Comparison of ENCODE assay signal across 11 mouse cellular contexts in the genomic region with DNA sequence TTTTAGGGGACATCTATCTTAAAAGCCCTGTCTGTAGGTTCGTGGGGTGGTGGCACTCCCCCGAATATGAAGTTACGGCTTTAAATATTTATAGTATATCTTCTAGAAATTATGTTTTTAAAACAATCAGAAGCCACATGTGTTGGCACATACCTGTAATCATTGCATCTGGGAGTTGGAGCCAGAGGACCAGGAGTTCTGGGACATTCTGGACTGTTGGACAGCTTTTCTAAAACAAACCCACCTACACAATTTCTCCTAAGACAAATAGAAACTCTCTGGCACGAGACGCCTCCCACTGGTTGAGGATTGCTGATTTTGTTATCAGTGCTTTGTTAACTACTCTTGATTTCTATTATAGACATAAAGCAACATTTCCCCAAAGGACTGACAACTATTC.
"Had no signal": no experiment of that assay in that cellular context is flagged by ENCODE, and none has a peak within 500 bp of the region (broad histone marks: within the 10 kb centered on the region; RNA-seq: fewer than 3 reads in every experiment).

No protein-coding gene starts in this region.

- DNase-seq: kidney, adult 11 months; layer of hippocampus, adult 9-11 months; liver, embryonic 13.5 days had no signal

- H3K27ac ChIP-seq: gastrocnemius, adult 2 months; kidney, postnatal 0 days; liver, embryonic 13.5 days had no signal

- H3K9me3 ChIP-seq: heart, embryonic 10.5 days; heart, embryonic 12.5 days; hindbrain, embryonic 12.5 days; kidney, embryonic 15.5 days; limb, embryonic 10.5 days; limb, embryonic 12.5 days; liver, embryonic 13.5 days had no signal

- H3K27me3 ChIP-seq: heart, embryonic 12.5 days; hindbrain, embryonic 12.5 days; kidney, embryonic 15.5 days; limb, embryonic 12.5 days; liver, embryonic 13.5 days had no signal

- H3K36me3 ChIP-seq: heart, embryonic 10.5 days; heart, embryonic 12.5 days; hindbrain, embryonic 12.5 days; kidney, embryonic 15.5 days; limb, embryonic 10.5 days; limb, embryonic 12.5 days; liver, embryonic 13.5 days had no signal

- H3K9ac ChIP-seq: liver, embryonic 13.5 days had no signal
